Mouse (Mus musculus) small intestine, adult 2 months (tissue): Measurements from ENCODE around the gene Gm5728. TPM values are rescaled to one million over a fixed set of nuclear protein-coding genes. Genes with fewer than 3 reads are reported as not detected.
"Not testable (repeated sequence)": the region's sequence is repeated elsewhere in the genome, so short reads cannot be mapped to it uniquely, and the experiment has no call there.

Experiments
- H3K27ac ChIP-seq: fragments of 200-500 bp; 2 replicates; pipeline ENCODE4 v1.5.1; 2012; ENCODE audit warnings: low read depth, low read length, control low read depth, inconsistent platforms; ENCODE audit not compliant: insufficient read depth
- H3K27me3 ChIP-seq: fragments of 200-500 bp; 2 replicates; pipeline ENCODE4 v1.6.1; 2012; ENCODE audit warnings: mild to moderate bottlenecking, moderate library complexity, low read length, inconsistent platforms; ENCODE audit not compliant: control insufficient read depth, insufficient read depth
- H3K36me3 ChIP-seq: fragments of 200-500 bp; 2 replicates; pipeline ENCODE4 v1.6.1; 2012; ENCODE audit warnings: mild to moderate bottlenecking, low read length, control low read depth, inconsistent platforms; ENCODE audit not compliant: control insufficient read depth, insufficient read depth
- H3K4me1 ChIP-seq: fragments of 200-500 bp; 2 replicates; pipeline ENCODE4 v1.6.1; 2012; ENCODE audit warnings: low read length, inconsistent platforms, mixed read lengths; ENCODE audit not compliant: control insufficient read depth, insufficient read depth, insufficient read length
- H3K4me3 ChIP-seq: fragments of 200-500 bp; 2 replicates; pipeline ENCODE4 v1.5.1; 2012; ENCODE audit warnings: low read depth, mild to moderate bottlenecking, control low read depth, inconsistent platforms, low read length, moderate library complexity
- WGBS: fragments of 180-500 bp; shearing (Covaris S2); methylation state at CpG from one replicate; pipeline ENCODE4 v1.1.7; 2018; 5-methylcytosine and 5-hydroxymethylcytosine counted together
- polyA plus RNA-seq: library from polyadenylated mRNA; depleted of rRNA; stranded (reverse); fragments of >200 nt; gene quantifications from 2 replicates; pipeline ENCODE4 v1.2.3, GENCODE M21; 2012; rRNA removed

Gene Gm5728
- not detected in 2 replicates for polyA plus RNA-seq

GRCm38 (mm10) chr7:20375310-20375709 is at the start of gene Gm5728:
Gene Gm5728 (minus strand): TSS chr7:20375410.
- no CpG with 5 or more reads among the region's 1 CpGs for WGBS
- not testable (repeated sequence) for H3K27ac ChIP-seq

GRCm38 (mm10) chr7:20417642-20418041 is 42.4 kb upstream of the Gm5728 start, which contains the start of gene Vmn1r100:
Gene Vmn1r100 (plus strand): TSS chr7:20417942.
- H3K4me3 ChIP-seq, H3K4me1 ChIP-seq, H3K27me3 ChIP-seq, H3K36me3 ChIP-seq, H3K27ac ChIP-seq: not testable (repeated sequence)
- WGBS: no CpG with 5 or more reads among the region's 3 CpGs

More at GRCm38 (mm10) chr7:20375310-20375709, at the start of gene Gm5728:
- H3K4me1 ChIP-seq, H3K27me3 ChIP-seq, H3K4me3 ChIP-seq, H3K36me3 ChIP-seq: not testable (repeated sequence)

GRCm38 (mm10) chr7:20333965-20334364 is 41.2 kb downstream of the Gm5728 start, which contains the start of gene Gm4133:
Gene Gm4133 (minus strand): TSS chr7:20334065.
- not testable (repeated sequence) for H3K27ac ChIP-seq, H3K27me3 ChIP-seq, H3K4me3 ChIP-seq, H3K36me3 ChIP-seq, H3K4me1 ChIP-seq
- no CpG with 5 or more reads among the region's 2 CpGs for WGBS

Other genes starting within 250 kb of the Gm5728 start
- gene Vmn1r93, start 236.3 kb downstream of the Gm5728 start, polyA plus RNA-seq: not detected in 2 replicates
- not detected in 2 replicates for gene Vmn1r94, start 207.0 kb downstream of the Gm5728 start, polyA plus RNA-seq
- gene Vmn1r95, start 181.7 kb downstream of the Gm5728 start, polyA plus RNA-seq: not detected in 2 replicates
- not detected in 2 replicates for gene Gm6164, start 169.8 kb downstream of the Gm5728 start, polyA plus RNA-seq
- gene Gm4498, start 141.6 kb downstream of the Gm5728 start, polyA plus RNA-seq: not detected in 2 replicates
- gene Gm5890, start 112.6 kb downstream of the Gm5728 start, polyA plus RNA-seq: not detected in 2 replicates
- not detected in 2 replicates for gene Gm4133, start 41.3 kb downstream of the Gm5728 start, polyA plus RNA-seq
- not detected in 2 replicates for gene Vmn1r100, start 42.5 kb upstream of the Gm5728 start, polyA plus RNA-seq
- not detected in 2 replicates for gene Vmn1r101, start 67.2 kb upstream of the Gm5728 start, polyA plus RNA-seq
- not detected in 2 replicates for gene Gm10670, start 99.5 kb upstream of the Gm5728 start, polyA plus RNA-seq
- not detected in 2 replicates for gene Vmn1r103, start 135.1 kb upstream of the Gm5728 start, polyA plus RNA-seq
- not detected in 2 replicates for gene Vmn1r104, start 158.4 kb upstream of the Gm5728 start, polyA plus RNA-seq
- not detected in 2 replicates for gene Gm5726, start 170.3 kb upstream of the Gm5728 start, polyA plus RNA-seq
- not detected in 2 replicates for gene Gm4141, start 200.8 kb upstream of the Gm5728 start, polyA plus RNA-seq
- gene Gm4513, start 223.6 kb upstream of the Gm5728 start, polyA plus RNA-seq: not detected in 2 replicates